Mouse (Mus musculus) midbrain, embryonic 10.5 days (tissue): ENCODE data around the gene N4bp2l2. TPM values are rescaled to one million over a fixed set of nuclear protein-coding genes. Genes with fewer than 3 reads are reported as not detected.
"Not testable (repeated sequence)": the region's sequence is repeated elsewhere in the genome, so short reads cannot be mapped to it uniquely, and the experiment has no call there.

Experiments used
- DNase-seq: peaks from one replicate; pipeline ENCODE4 v3.0.0-alpha.2; 2017; ENCODE audit warnings: low spot score
- H3K27ac ChIP-seq: fragments of 300-500 bp; sonication (generic); replicated peaks from 2 replicates; pipeline ENCODE4 v1.5.1; 2016; ENCODE audit warnings: mild to moderate bottlenecking
- H3K27me3 ChIP-seq: fragments of 300-500 bp; sonication (generic); 2 replicates; pipeline ENCODE4 v1.6.1; 2016; ENCODE audit warnings: low read depth, mild to moderate bottlenecking; ENCODE audit not compliant: poor library complexity, severe bottlenecking
- H3K36me3 ChIP-seq: fragments of 300-500 bp; sonication (generic); 2 replicates; pipeline ENCODE4 v1.6.1; 2016; ENCODE audit warnings: mild to moderate bottlenecking, moderate library complexity
- H3K4me1 ChIP-seq: fragments of 300-500 bp; sonication (generic); 2 replicates; pipeline ENCODE4 v1.6.1; 2016
- H3K4me3 ChIP-seq: fragments of 300-500 bp; sonication (generic); 2 replicates; pipeline ENCODE4 v1.5.1; 2016; ENCODE audit warnings: mild to moderate bottlenecking, moderate library complexity
- H3K9me3 ChIP-seq: fragments of 300-500 bp; sonication (generic); replicated peaks from 2 replicates; pipeline ENCODE4 v1.6.1; 2016; ENCODE audit warnings: mild to moderate bottlenecking
- WGBS: fragments of 180-500 bp; shearing (Covaris S2); methylation state at CpG from one replicate; pipeline ENCODE4 v1.1.7; 2016; 5-methylcytosine and 5-hydroxymethylcytosine counted together
- polyA plus RNA-seq: library from polyadenylated mRNA; unstranded; fragments of >200 nt; fragmentation: Nextera tagmentation; extraction: Ambion mirVana; gene quantifications from 2 replicates; pipeline ENCODE4 v1.2.1, GENCODE M21; 2016

The N4bp2l2 gene
- polyA plus RNA-seq = 30.3 and 30.4 TPM in 2 replicates

DNA sequence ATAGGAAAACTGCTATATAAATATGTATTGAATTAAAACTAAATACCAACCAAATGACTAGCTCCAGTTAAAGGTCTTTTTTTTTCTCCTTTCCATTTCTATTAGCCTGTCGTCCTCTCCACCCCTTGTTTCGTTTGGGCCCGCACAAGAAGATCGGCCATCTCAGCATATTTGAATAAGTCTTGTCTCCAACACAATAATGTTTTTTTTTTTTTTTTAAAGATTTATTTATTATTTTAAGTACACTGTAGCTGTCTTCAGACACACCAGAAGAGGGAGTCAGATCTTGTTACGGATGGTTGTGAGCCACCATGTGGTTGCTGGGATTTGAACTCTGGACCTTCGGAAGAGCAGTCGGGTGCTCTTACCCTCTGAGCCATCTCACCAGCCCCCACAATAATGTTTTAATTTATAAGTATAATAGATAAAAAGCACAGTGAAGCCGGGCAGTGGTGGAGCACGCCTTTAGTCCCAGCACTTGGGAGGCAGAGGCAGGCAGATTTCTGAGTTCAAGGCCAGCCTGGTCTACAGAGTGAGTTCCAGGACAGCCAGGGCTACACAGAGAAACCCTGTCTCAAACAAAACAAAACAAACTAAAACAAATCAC lies at the start of gene N4bp2l2:
Gene N4bp2l2 (minus strand): TSS at position 51 of the 607 bp plus-strand sequence.
- WGBS = 88% methylated on average over 9 of the region's 9 CpGs

GRCm38 (mm10) chr5:150713431-150713830 lies 47.4 kb upstream of the N4bp2l2 start:
- no peak for DNase-seq
- no peak overlapping the region for H3K4me3 ChIP-seq

More for the DNA sequence above, at the start of gene N4bp2l2:
- H3K9me3 ChIP-seq, H3K27me3 ChIP-seq, DNase-seq: not testable (repeated sequence)
- Histone ChIP-seq H3K36me3 (peaks cover 25% of the 10 kb centered on the region), H3K4me1 (peaks cover 12% of the 10 kb centered on the region; the same call in 1 of the 2 replicates), H3K27ac (peak within 1 kb of the TSS; percentile 91), H3K4me3 (peak within 1 kb of the TSS; percentile 90)

DNA sequence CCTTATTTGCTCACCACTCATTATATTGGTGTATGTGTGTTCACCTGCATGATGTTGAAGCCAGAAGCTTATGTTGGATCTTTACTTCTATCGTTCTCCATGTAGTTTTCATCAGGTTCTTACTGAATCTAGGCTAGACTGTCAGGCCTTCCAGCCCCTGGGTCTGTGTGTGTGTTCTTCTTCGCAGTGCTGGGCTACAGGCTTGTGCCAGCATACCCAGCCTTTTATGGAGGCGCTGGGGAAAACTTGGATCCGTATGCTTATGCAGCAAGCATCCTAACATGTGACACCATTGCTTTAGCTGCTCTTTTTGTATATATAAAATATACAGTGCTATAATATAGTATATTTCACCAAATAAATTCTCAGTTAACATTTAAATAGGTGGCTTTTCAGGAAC lies 45.5 kb upstream of the N4bp2l2 start:
- 95% methylated on average over 4 of the region's 4 CpGs for WGBS

More at GRCm38 (mm10) chr5:150713431-150713830, 47.4 kb upstream of the N4bp2l2 start:
- Histone ChIP-seq H3K9me3 (no peaks in the 10 kb centered on the region), H3K36me3 (no peaks in the 10 kb centered on the region), H3K27me3 (no peaks in the 10 kb centered on the region), H3K27ac (no peak overlapping the region), H3K4me1 (peaks cover 3% of the 10 kb centered on the region; the same call in 1 of the 2 replicates)

DNA sequence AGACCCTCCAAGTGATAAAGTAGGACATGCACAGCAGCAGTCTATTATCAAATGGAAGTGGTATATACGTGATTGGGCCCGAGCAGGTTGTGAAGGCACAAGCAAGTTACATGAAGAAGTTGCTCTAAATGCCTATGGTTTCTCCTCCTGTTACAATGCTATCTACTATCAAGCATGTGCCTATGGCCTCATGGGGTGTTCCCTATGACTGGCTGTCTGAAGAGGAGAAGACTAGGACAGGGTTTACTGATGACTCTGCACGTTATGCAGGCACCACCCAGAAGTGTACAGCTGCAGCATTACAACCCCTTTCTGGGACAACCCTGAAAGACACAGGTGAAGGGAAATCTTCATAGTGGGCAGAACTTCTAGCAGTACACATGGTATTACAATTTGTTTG lies 41.2 kb upstream of the N4bp2l2 start:
- H3K9me3 ChIP-seq, H3K4me3 ChIP-seq, H3K36me3 ChIP-seq, DNase-seq, H3K4me1 ChIP-seq, H3K27me3 ChIP-seq, H3K27ac ChIP-seq: not testable (repeated sequence)
- WGBS = 94% methylated on average over 3 of the region's 3 CpGs

More for the DNA sequence above, 45.5 kb upstream of the N4bp2l2 start:
- no peaks in the 10 kb centered on the region; the same call in 1 of the 2 replicates for H3K4me1 ChIP-seq
- H3K27me3 ChIP-seq = no peaks in the 10 kb centered on the region
- no peak for DNase-seq
- no peak overlapping the region for H3K27ac ChIP-seq
- H3K4me3 ChIP-seq = no peak overlapping the region
- 0 out of 2 replicates have a peak, but pooled peaks cover 5% of the 10 kb centered on the region for H3K36me3 ChIP-seq
- no peaks in the 10 kb centered on the region for H3K9me3 ChIP-seq

DNA sequence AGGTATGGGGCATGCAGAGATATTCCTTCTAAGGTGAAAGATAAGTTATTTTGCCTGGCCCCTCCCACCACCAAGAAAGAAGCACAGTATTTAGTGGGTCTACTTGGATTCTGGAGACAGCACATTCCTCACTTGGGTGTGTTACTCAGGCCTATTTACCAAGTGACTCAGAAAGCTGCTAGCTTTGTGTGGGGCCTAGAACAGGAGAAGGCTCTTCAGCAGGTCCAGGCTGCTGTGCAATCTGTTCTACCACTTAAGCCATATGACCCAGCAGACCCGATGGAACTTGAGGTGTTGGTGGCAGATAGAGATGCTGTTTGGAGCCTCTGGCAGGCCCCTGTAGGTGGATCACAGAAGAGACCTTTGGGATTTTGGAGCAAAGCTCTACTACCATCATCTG lies 40.7 kb upstream of the N4bp2l2 start:
- H3K9me3 ChIP-seq, H3K27me3 ChIP-seq, H3K4me1 ChIP-seq, H3K4me3 ChIP-seq, H3K36me3 ChIP-seq, H3K27ac ChIP-seq, DNase-seq: not testable (repeated sequence)
- WGBS = 94% methylated on average over 1 of the region's 1 CpGs

DNA sequence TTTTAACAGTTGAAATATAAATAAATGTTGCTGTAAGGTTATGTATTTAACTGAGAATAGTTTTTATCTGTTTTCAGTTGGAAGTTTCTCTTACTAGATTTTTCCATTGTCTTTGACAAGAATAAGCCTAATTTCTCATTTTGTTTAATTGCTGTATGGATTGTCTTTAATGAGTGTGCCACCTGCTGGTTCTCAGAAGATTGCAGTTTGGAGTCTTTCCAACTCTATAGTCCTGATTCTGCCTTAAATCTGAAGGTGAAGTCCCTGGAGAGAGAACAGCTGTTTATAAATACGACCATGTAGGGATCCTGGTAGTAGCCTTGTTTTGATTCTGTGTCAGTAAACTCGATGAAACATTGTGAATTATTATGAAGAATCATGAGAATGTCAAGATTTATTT lies 36.7 kb upstream of the N4bp2l2 start:
- no peak for DNase-seq
- 86% methylated on average over 2 of the region's 2 CpGs for WGBS

DNA sequence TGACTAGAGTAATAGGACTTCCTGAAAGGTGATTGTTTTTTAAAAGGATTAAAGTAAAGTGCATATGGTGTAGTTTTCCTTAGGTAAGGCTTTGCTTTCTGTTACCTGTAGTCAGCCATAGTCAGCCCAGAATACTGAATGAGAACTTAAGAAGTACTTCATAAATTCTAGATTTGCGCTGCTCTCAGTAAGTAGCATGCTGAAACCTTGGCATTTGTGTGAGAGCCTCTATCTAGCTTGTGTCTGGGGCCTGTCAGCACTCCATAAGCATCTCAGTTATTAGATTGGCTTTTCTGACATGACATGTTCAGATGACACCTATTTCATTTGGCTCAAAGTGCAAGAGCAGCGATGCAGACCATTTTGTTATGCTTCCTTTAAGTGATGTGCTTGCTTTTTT lies 27.3 kb upstream of the N4bp2l2 start:
- Histone ChIP-seq H3K36me3 (peaks cover 54% of the 10 kb centered on the region), H3K9me3 (peaks cover 15% of the 10 kb centered on the region), H3K27me3 (no peaks in the 10 kb centered on the region), H3K4me1 (peaks cover 5% of the 10 kb centered on the region; the same call in 1 of the 2 replicates), H3K4me3 (no peak overlapping the region), H3K27ac (no peak overlapping the region)
- WGBS = 96% methylated on average over 2 of the region's 2 CpGs
- DNase-seq = no peak

More for the DNA sequence above, 36.7 kb upstream of the N4bp2l2 start:
- no peak overlapping the region for H3K4me3 ChIP-seq
- peaks cover 20% of the 10 kb centered on the region for H3K36me3 ChIP-seq
- 0 out of 2 replicates have a peak, but pooled peaks cover 4% of the 10 kb centered on the region for H3K9me3 ChIP-seq
- H3K27ac ChIP-seq = no peak overlapping the region
- H3K4me1 ChIP-seq = no peaks in the 10 kb centered on the region
- H3K27me3 ChIP-seq = no peaks in the 10 kb centered on the region

DNA sequence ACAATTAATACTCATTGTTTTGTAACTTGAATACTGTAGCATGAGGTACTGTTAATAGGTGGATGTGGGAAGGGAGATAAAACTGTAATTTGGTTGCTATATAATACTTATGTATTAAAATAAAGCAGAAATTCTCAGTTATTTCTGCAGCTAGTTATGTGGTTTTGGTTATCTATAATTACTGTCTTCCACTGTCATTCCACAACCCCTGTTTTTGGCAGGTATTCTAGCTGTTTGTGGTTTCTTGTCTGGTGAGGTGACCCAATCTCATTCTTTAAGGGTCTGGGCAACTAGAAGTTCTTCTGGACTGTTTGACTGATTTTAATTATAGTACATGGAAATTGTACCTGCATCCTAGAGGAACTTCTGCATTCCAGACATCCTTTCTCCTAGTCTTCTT lies 24.7 kb upstream of the N4bp2l2 start:
- Histone ChIP-seq H3K4me1 (peaks cover 5% of the 10 kb centered on the region; the same call in 1 of the 2 replicates), H3K4me3 (no peak overlapping the region), H3K36me3 (peaks cover 29% of the 10 kb centered on the region), H3K9me3 (peaks cover 15% of the 10 kb centered on the region), H3K27ac (no peak overlapping the region), H3K27me3 (no peaks in the 10 kb centered on the region)
- DNase-seq = no peak

DNA sequence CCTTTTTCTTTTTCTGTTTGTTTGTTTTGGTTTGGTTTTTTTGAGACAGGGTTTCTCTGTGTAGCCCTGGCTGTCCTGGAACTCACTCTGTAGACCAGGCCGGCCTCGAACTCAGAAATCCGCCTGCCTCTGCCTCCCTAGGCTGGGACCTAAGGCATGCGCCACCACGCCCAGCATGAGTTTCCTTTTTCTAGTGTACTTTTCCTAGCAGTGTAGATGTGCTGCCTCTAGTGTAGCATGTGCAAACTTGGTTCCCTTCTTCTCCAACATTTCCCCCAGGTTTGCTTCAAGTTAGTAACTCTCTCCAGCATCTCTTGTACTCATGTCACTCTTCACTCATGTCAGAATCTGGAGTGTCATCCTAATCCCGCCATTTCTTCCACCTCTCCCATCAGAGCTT lies 16.9 kb upstream of the N4bp2l2 start:
- H3K36me3 ChIP-seq = peaks cover 19% of the 10 kb centered on the region
- not testable (repeated sequence) for H3K4me3 ChIP-seq, H3K27me3 ChIP-seq, H3K27ac ChIP-seq, DNase-seq, H3K9me3 ChIP-seq, H3K4me1 ChIP-seq
- WGBS = 92% methylated on average over 6 of the region's 6 CpGs

- WGBS = 62% methylated on average over 6 of the region's 6 CpGs
- Histone ChIP-seq H3K4me3 (peak overlapping the region; percentile 91), H3K9me3 (no peaks in the 10 kb centered on the region), H3K4me1 (peaks cover 18% of the 10 kb centered on the region), H3K36me3 (peaks cover 21% of the 10 kb centered on the region), H3K27me3 (no peaks in the 10 kb centered on the region), H3K27ac (peak overlapping the region; percentile 99)
- no peak for DNase-seq
Measured at GRCm38 (mm10) chr5:150674866-150675265, 8.9 kb upstream of the N4bp2l2 start.

- peak; percentile 67 for DNase-seq
- Histone ChIP-seq H3K36me3 (peaks cover 14% of the 10 kb centered on the region), H3K4me3 (peak overlapping the region; percentile 91), H3K27me3 (no peaks in the 10 kb centered on the region), H3K27ac (peak overlapping the region; percentile 99), H3K4me1 (peaks cover 18% of the 10 kb centered on the region), H3K9me3 (no peaks in the 10 kb centered on the region)
- WGBS = under 1% methylated on average over 70 of the region's 91 CpGs
Measured at GRCm38 (mm10) chr5:150673880-150674621, 8.1 kb upstream of the N4bp2l2 start.

DNA sequence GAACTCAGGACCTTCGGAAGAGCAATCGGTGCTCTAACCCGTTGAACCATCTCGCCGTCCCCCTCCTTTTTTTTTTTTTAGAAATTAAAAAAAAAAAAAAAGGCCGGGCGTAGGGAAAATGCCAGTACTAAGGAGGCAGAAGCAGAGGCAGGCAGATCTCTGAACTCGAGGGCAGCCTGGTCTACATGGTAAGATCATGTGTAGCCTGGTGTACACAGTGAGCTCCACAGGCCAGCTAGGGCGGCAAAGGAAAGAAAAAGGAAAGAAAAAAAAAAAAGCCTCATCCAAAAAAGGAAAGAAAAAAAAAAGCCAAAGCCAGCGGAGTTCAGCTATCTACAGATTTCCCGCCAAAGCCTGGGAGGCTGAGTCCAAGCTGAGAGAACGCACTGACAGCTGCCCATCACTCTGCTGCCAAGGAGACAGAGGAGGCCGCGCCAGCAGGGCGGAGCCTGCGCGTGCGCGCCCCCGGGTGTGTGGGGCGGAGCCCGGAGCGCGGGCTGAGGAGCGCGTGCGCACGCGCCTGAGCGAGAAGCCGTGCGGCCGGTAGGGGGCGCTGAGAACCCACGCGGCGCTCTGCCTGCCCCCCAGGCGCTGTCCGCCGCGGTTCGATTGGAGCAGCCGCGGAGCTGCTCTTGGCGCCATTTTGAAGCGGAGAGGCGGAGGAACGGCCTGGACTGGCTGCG lies 7.3 kb upstream of the N4bp2l2 start, which contains the start of gene Pds5b:
Gene Pds5b (plus strand): TSS at position 587 of the 683 bp plus-strand sequence.
- H3K4me1 ChIP-seq = peaks cover 18% of the 10 kb centered on the region
- WGBS = 14% methylated on average over 48 of the region's 49 CpGs
- H3K4me3 ChIP-seq = peak within 1 kb of the TSS; percentile 91
- H3K36me3 ChIP-seq = peaks cover 10% of the 10 kb centered on the region; the same call in 1 of the 2 replicates
- no peaks in the 10 kb centered on the region for H3K9me3 ChIP-seq
- H3K27me3 ChIP-seq = no peaks in the 10 kb centered on the region
- DNase-seq = peak; percentile 95
- H3K27ac ChIP-seq = peak within 1 kb of the TSS; percentile 99
